ENCODE assay signal across 15 mouse cellular contexts in genomic region chr13:41379951-41380465, GRCm38 (mm10).
"Had no signal": no experiment of that assay in that cellular context is flagged by ENCODE, and none has a peak within 500 bp of the region (broad histone marks: within the 10 kb centered on the region; RNA-seq: fewer than 3 reads in every experiment).

No protein-coding gene starts in this region.

- H3K9ac ChIP-seq: liver, embryonic 15.5 days; lung, embryonic 15.5 days; midbrain, embryonic 12.5 days had no signal

- H3K36me3 ChIP-seq: liver, embryonic 15.5 days; lung, embryonic 15.5 days; midbrain, embryonic 12.5 days had no signal

- DNase-seq: kidney, adult 2 months; kidney, postnatal 25 days; layer of hippocampus, postnatal 36 days; lung, adult 18-20 months; lung, postnatal 10 days; lung, postnatal 4 days; thymus, adult 18-20 months; thymus, postnatal 14 days had no signal

- H3K27me3 ChIP-seq: liver, embryonic 15.5 days; lung, embryonic 15.5 days; midbrain, embryonic 12.5 days had no signal

- H3K4me1 ChIP-seq: lung, embryonic 15.5 days had no signal

- H3K4me3 ChIP-seq: left cerebral cortex, adult 2 months; liver, embryonic 15.5 days; lung, embryonic 15.5 days; midbrain, embryonic 12.5 days had no signal

- H3K27ac ChIP-seq: kidney, postnatal 0 days; left cerebral cortex, adult 2 months; liver, embryonic 15.5 days; lung, embryonic 15.5 days; midbrain, embryonic 12.5 days had no signal

- H3K9me3 ChIP-seq: liver, embryonic 15.5 days; lung, embryonic 15.5 days; midbrain, embryonic 12.5 days had no signal

- H3K4me2 ChIP-seq: liver, embryonic 15.5 days; lung, embryonic 15.5 days; midbrain, embryonic 12.5 days had no signal

- ATAC-seq: intestine, postnatal 0 days; midbrain, embryonic 16.5 days had no signal
